Mouse (Mus musculus) E14TG2a.4 (cell line): ENCODE data around the gene Mkln1.

ENCODE experiments used
- CTCF ChIP-seq: conservative IDR thresholded peaks from 2 replicates; pipeline ENCODE4 v1.5.1; 2014; ENCODE audit warnings: low read length
- POU5F1 ChIP-seq: IDR thresholded peaks from 2 replicates; pipeline ENCODE4 v1.6.1; 2014; ENCODE audit warnings: low read length, borderline replicate concordance

DNA sequence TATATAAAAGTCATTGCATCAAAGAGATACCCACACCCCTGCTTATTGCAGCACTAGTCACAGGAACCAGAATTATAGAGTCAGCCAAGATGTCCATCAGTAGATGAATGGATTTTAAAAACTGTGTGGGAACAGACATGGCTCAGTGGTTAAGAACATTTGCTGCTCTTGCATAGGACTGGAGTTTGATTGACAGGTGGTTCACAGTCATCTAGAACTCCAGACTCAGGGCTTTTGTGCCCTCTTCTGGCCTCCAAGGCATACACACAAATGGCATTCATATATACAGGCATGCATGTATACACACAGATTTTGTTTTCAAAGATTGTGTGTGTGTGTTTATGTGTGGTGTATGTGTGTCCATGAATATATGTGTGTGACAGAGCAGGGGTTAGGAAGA is 14.0 kb downstream of the Mkln1 start:
- TF ChIP-seq CTCF (no peak), POU5F1 (no peak)
